Mouse (Mus musculus): ENCODE results near the gene Tepsin.

GRCm38 (mm10) chr11:120137625-120138004 lies 39.1 kb upstream of the Tepsin start:
- no peak for TF ChIP-seq CTCF (IDR thresholded peaks at IDR 0.05; ENCODE audit: control insufficient read depth, insufficient read depth, insufficient read length)
- no peak for TF ChIP-seq CEBPB (IDR thresholded peaks at IDR 0.05; ENCODE audit: low read depth)
- no peak for TF ChIP-seq MYOG (IDR thresholded peaks at IDR 0.05; ENCODE audit: control insufficient read depth, extremely low read depth, insufficient read length)
- no peak for TF ChIP-seq MYOD1 (IDR thresholded peaks at IDR 0.05; ENCODE audit: control insufficient read depth, insufficient read length, low read depth)
- TF ChIP-seq USF1 (IDR thresholded peaks at IDR 0.05; ENCODE audit: low read depth), result no peak
- TF ChIP-seq MAX (IDR thresholded peaks at IDR 0.05), result no peak
